Mouse (Mus musculus): ENCODE data around the gene Krt20. TPM values are rescaled to one million over a fixed set of nuclear protein-coding genes. Genes with fewer than 3 reads are reported as not detected.

The Krt20 gene
- total and polyA plus RNA-seq, 3 experiments, result not detected

GRCm38 (mm10) chr11:99406186-99406585 lies 31.8 kb downstream of the Krt20 start:
- TF ChIP-seq RCOR1 (IDR thresholded peaks at IDR 0.05; ENCODE audit: low read depth, low read length), result no peak
- no peak for TF ChIP-seq GABPA (IDR thresholded peaks at IDR 0.05; ENCODE audit: low read depth, low read length)
- no peak for TF ChIP-seq NRF1 (IDR thresholded peaks at IDR 0.05; ENCODE audit: insufficient read depth, low read depth, low read length, poor library complexity, severe bottlenecking)
- TF ChIP-seq USF1 (IDR thresholded peaks at IDR 0.05; ENCODE audit: low read depth, low read length), result no peak
- no peak for TF ChIP-seq RAD21 (IDR thresholded peaks at IDR 0.05; ENCODE audit: low read depth, low read length)
- no peak for TF ChIP-seq KAT2A (conservative IDR thresholded peaks at IDR 0.05; ENCODE audit: low read depth, low read length)
- no peak for TF ChIP-seq JUND (IDR thresholded peaks at IDR 0.05; ENCODE audit: low read depth, low read length)
- TF ChIP-seq EP300 (IDR thresholded peaks at IDR 0.05; ENCODE audit: low read depth in 1 of 2, low read length in 2 of 2), result no peak
- no peak for TF ChIP-seq E2F4 (IDR thresholded peaks at IDR 0.05; ENCODE audit: borderline replicate concordance, low read depth, low read length)
- TF ChIP-seq CTCF (IDR thresholded peaks at IDR 0.05 in 2 of 3, conservative IDR thresholded peaks at IDR 0.05 in 1 of 3; ENCODE audit: control insufficient read depth in 1 of 3, insufficient read depth in 1 of 3, low read depth in 2 of 3, low read length in 3 of 3, poor library complexity in 1 of 3, severe bottlenecking in 1 of 3), result no peak
- no peak for TF ChIP-seq UBTF (IDR thresholded peaks at IDR 0.05; ENCODE audit: borderline replicate concordance, insufficient read depth, low read depth, low read length)
- no peak for TF ChIP-seq MEF2A (IDR thresholded peaks at IDR 0.05; ENCODE audit: extremely low read depth, insufficient replicate concordance, low read depth, low read length, poor library complexity, severe bottlenecking)
- TF ChIP-seq MXI1 (IDR thresholded peaks at IDR 0.05; ENCODE audit: low read depth, low read length), result no peak
- no peak for TF ChIP-seq SIN3A (IDR thresholded peaks at IDR 0.05; ENCODE audit: low read length)
- TF ChIP-seq POLR2AphosphoS5 (IDR thresholded peaks at IDR 0.05; ENCODE audit: borderline replicate concordance, low read depth, low read length), result no peak
- no peak overlapping the region for H3K27ac ChIP-seq (ENCODE audit: control insufficient read depth, low read depth, low read length)
- no peak for DNase-seq (ENCODE audit: low read depth, low spot score)
- no peak overlapping the region for H3K9ac ChIP-seq (ENCODE audit: control insufficient read depth, low read depth, low read length, poor library complexity, severe bottlenecking)
- no peak overlapping the region for H3K4me3 ChIP-seq (ENCODE audit: control insufficient read depth in 1 of 2, insufficient read depth in 1 of 2, low read depth in 2 of 2, low read length in 2 of 2)
- no peaks in the 10 kb centered on the region for H3K27me3 ChIP-seq (ENCODE audit: control insufficient read depth in 1 of 2, insufficient read depth in 2 of 2, low read length in 2 of 2)
- no peaks in the 10 kb centered on the region for H3K79me2 ChIP-seq (ENCODE audit: control insufficient read depth, insufficient read depth, low read length, poor library complexity)
- no peaks in the 10 kb centered on the region; a peak in 1 of 4 replicates for H3K36me3 ChIP-seq (ENCODE audit: control insufficient read depth in 1 of 2, insufficient read depth in 2 of 2, low read length in 2 of 2)
- no peaks in the 10 kb centered on the region for H3K4me1 ChIP-seq (ENCODE audit: control insufficient read depth in 1 of 2, insufficient read depth in 2 of 2, low read length in 2 of 2)
- no peaks in the 10 kb centered on the region for H3K9me3 ChIP-seq (replicated peaks; ENCODE audit: insufficient read depth, low read length)

- H3K79me2 ChIP-seq (ENCODE audit: control insufficient read depth, insufficient read depth, low read length, poor library complexity), result peaks cover 2% of the 10 kb centered on the region; the same call in 1 of the 2 replicates
- peaks cover 0 to 23% of the 10 kb centered on the region in 2 experiments; a peak in 2 of 4 replicates for H3K36me3 ChIP-seq (ENCODE audit: control insufficient read depth in 1 of 2, insufficient read depth in 2 of 2, low read length in 2 of 2)
- H3K9me3 ChIP-seq (replicated peaks; ENCODE audit: insufficient read depth, low read length), result no peaks in the 10 kb centered on the region
- H3K9ac ChIP-seq (ENCODE audit: control insufficient read depth, low read depth, low read length, poor library complexity, severe bottlenecking), result no peak overlapping the region; the same call in 1 of the 2 replicates
- H3K27me3 ChIP-seq (ENCODE audit: control insufficient read depth in 1 of 2, insufficient read depth in 2 of 2, low read length in 2 of 2), result no peaks in the 10 kb centered on the region
- H3K4me1 ChIP-seq (ENCODE audit: control insufficient read depth in 1 of 2, insufficient read depth in 2 of 2, low read length in 2 of 2), result peaks cover 0 to 21% of the 10 kb centered on the region in 2 experiments; a peak in 3 of 4 replicates
- peak overlapping the region; percentile 98 for H3K27ac ChIP-seq (ENCODE audit: control insufficient read depth, low read depth, low read length)
- no peak overlapping the region for H3K4me3 ChIP-seq (ENCODE audit: control insufficient read depth in 1 of 2, insufficient read depth in 1 of 2, low read depth in 2 of 2, low read length in 2 of 2)
- DNase-seq (ENCODE audit: low read depth, low spot score), result peak; percentile 83
- TF ChIP-seq MEF2A (IDR thresholded peaks at IDR 0.05; ENCODE audit: extremely low read depth, insufficient replicate concordance, low read depth, low read length, poor library complexity, severe bottlenecking), result no peak
- peak; percentile 60; the same call in 1 of the 2 replicates for TF ChIP-seq MYB (IDR thresholded peaks at IDR 0.05; ENCODE audit: low read depth, low read length)
- peak; percentile 46 for TF ChIP-seq CHD2 (IDR thresholded peaks at IDR 0.05; ENCODE audit: low read length)
- no peak for TF ChIP-seq MAZ (IDR thresholded peaks at IDR 0.05; ENCODE audit: low read depth, low read length)
- 0 out of 4 replicates have a peak, but pooled peaks of 1 of the 2 experiments have one; percentile 0 for TF ChIP-seq EP300 (IDR thresholded peaks at IDR 0.05; ENCODE audit: low read depth in 1 of 2, low read length in 2 of 2)
- no peak for TF ChIP-seq TAL1 (IDR thresholded peaks at IDR 0.05; ENCODE audit: low read length)
- TF ChIP-seq HCFC1 (IDR thresholded peaks at IDR 0.05; ENCODE audit: low read depth, low read length), result 0 out of 2 replicates have a peak, but pooled peaks have one; percentile 29
- TF ChIP-seq ZMIZ1 (IDR thresholded peaks at IDR 0.05; ENCODE audit: low read depth, low read length), result peak; percentile 94
- 0 out of 2 replicates have a peak, but pooled peaks have one; percentile 41 for TF ChIP-seq TBP (IDR thresholded peaks at IDR 0.05; ENCODE audit: low read depth, low read length)
- TF ChIP-seq POLR2A (IDR thresholded peaks at IDR 0.05; ENCODE audit: control insufficient read depth in 1 of 2, insufficient read depth in 1 of 2, low read depth in 1 of 2, low read length in 2 of 2, poor library complexity in 1 of 2), result peak in 1 of 2 experiments; percentile 59; a peak in 2 of 4 replicates
- TF ChIP-seq NELFE (IDR thresholded peaks at IDR 0.05; ENCODE audit: low read depth, low read length), result 0 out of 2 replicates have a peak, but pooled peaks have one; percentile 22
- TF ChIP-seq ZKSCAN1 (IDR thresholded peaks at IDR 0.05; ENCODE audit: low read depth, low read length), result no peak
- no peak for TF ChIP-seq MXI1 (IDR thresholded peaks at IDR 0.05; ENCODE audit: low read depth, low read length)
- peak; percentile 99 for TF ChIP-seq POLR2AphosphoS2 (IDR thresholded peaks at IDR 0.05; ENCODE audit: low read length)
- no peak for TF ChIP-seq MYC (IDR thresholded peaks at IDR 0.05; ENCODE audit: low read depth, low read length)
- no peak for TF ChIP-seq POLR2AphosphoS5 (IDR thresholded peaks at IDR 0.05; ENCODE audit: borderline replicate concordance, low read depth, low read length)
- peak; percentile 20; the same call in 1 of the 2 replicates for TF ChIP-seq GATA1 (IDR thresholded peaks at IDR 0.05; ENCODE audit: low read depth, low read length)
- TF ChIP-seq JUND (IDR thresholded peaks at IDR 0.05; ENCODE audit: low read depth, low read length), result no peak
- no peak for TF ChIP-seq CTCF (IDR thresholded peaks at IDR 0.05 in 2 of 3, conservative IDR thresholded peaks at IDR 0.05 in 1 of 3; ENCODE audit: control insufficient read depth in 1 of 3, insufficient read depth in 1 of 3, low read depth in 2 of 3, low read length in 3 of 3, poor library complexity in 1 of 3, severe bottlenecking in 1 of 3)
- no peak for TF ChIP-seq RCOR1 (IDR thresholded peaks at IDR 0.05; ENCODE audit: low read depth, low read length)
Observed at GRCm38 (mm10) chr11:99399956-99400549, 37.9 kb downstream of the Krt20 start.

Data from MEL (cell line).